Mouse (Mus musculus): ENCODE data around the gene Xpnpep3. TPM values are rescaled to one million over a fixed set of nuclear protein-coding genes. Genes with fewer than 3 reads are reported as not detected.

The Xpnpep3 gene
- polyA plus RNA-seq, 1 experiment, result 0.21 TPM

DNA sequence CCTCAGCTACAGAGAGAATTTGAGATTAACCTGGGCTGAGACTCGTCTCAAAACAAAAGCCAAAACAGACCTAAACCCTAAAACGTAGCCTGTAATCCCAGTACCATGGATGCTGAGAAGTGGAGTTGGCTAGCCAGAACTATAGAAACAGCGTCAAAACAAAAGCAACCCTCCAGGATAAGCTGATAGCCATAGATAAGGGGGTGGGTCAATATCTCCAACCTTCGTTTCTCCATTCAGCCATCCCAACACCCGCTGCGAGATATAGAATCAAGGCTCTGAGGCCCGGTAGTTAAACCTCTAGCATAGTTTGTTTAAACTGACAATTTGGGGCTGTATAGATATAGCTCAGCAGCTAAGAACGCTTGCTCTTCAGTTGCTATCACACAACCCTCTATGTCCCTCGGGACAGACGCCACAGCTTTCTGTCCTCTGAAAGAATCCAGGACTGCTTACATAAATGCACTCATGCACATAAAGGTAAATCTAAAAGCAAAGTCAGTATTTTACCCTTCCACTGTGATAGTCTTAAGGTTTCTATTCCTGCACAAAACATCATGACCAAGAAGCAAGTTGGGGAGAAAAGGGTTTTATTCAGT lies 38.4 kb upstream of the Xpnpep3 start:
- H3K4me3 ChIP-seq (replicated peaks), result peak overlapping the region; percentile 96
- H3K36me3 ChIP-seq (replicated peaks; ENCODE audit: low read length), result peaks cover 42% of the 10 kb centered on the region
- TF ChIP-seq GATA1 (IDR thresholded peaks at IDR 0.05; ENCODE audit: borderline replicate concordance, low read length), result no peak
- TF ChIP-seq FLI1 (IDR thresholded peaks at IDR 0.05; ENCODE audit: low read length), result no peak

DNA sequence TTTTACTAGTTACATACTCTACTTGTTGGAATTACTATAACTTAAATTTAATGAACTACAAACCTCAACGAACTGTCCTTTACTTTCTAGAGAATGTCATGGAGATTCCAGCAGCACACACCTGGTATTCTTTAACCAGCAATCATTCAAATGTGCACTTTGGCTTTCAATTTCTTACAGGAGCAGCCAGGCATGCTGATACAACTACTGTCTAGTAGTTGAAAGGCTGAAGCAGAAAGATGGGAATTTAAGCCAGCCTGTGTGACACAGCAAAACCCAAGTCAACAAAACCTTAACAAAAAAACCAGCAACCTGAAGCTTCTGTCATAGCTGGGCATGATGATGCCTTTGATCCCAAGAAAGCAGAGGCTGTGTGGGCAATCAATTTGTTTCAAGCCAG lies 37.4 kb upstream of the Xpnpep3 start:
- TF ChIP-seq FLI1 (IDR thresholded peaks at IDR 0.05; ENCODE audit: low read length) (no peak), GATA1 (IDR thresholded peaks at IDR 0.05; ENCODE audit: borderline replicate concordance, low read length) (no peak)
- no peak overlapping the region for H3K4me3 ChIP-seq (replicated peaks)
- no peaks in the 10 kb centered on the region for H3K9me3 ChIP-seq
- H3K4me1 ChIP-seq, result peaks cover 58% of the 10 kb centered on the region
- H3K27me3 ChIP-seq (replicated peaks), result no peaks in the 10 kb centered on the region
- H3K36me3 ChIP-seq (replicated peaks; ENCODE audit: low read length), result peaks cover 52% of the 10 kb centered on the region

More for the DNA sequence above, 38.4 kb upstream of the Xpnpep3 start:
- Histone ChIP-seq H3K27me3 (replicated peaks) (no peaks in the 10 kb centered on the region), H3K9me3 (no peaks in the 10 kb centered on the region), H3K4me1 (peaks cover 59% of the 10 kb centered on the region)

DNA sequence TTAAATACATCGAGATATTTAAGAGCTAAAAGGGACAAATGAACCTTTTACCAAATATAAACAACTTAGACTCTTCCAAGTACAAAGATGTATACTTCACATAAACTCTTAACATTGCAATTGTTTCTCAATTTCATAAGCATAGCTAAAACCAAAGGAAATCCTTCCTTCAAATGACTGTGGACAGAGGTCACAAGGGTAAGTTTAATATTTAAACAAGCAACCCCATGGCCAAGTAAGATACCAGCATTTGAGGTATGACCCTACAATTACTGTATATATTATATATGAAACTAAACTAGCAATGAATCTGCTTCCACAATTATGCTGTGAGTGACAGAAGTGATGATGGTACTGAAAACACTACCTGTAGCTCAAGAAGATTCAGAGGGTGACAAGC lies 35.7 kb upstream of the Xpnpep3 start:
- Histone ChIP-seq H3K36me3 (replicated peaks; ENCODE audit: low read length) (peaks cover 66% of the 10 kb centered on the region), H3K4me1 (peaks cover 41% of the 10 kb centered on the region), H3K9me3 (no peaks in the 10 kb centered on the region), H3K4me3 (replicated peaks) (no peak overlapping the region), H3K27me3 (replicated peaks) (no peaks in the 10 kb centered on the region)
- TF ChIP-seq GATA1 (IDR thresholded peaks at IDR 0.05; ENCODE audit: borderline replicate concordance, low read length) (no peak), FLI1 (IDR thresholded peaks at IDR 0.05; ENCODE audit: low read length) (no peak)

DNA sequence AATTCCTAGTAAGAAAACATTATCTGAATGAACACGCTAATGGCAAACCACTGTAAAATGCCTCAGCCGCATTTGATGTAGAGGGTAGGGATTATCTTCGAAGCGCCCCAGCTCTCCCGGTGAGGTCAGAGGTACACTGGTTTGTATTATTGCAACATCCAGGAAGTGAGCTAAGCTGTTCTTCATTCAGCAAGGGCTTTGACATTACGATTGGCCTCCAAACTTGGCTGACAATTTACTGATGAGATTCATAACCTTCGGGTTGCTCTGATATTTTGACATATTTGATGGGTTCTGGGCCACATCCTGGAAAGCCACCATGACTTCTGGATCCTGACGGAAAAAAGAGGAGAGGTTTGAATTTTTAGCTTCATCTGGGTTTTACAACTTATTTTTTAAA lies 34.7 kb upstream of the Xpnpep3 start:
- Histone ChIP-seq H3K4me1 (peaks cover 31% of the 10 kb centered on the region), H3K4me3 (replicated peaks) (no peak overlapping the region), H3K36me3 (replicated peaks; ENCODE audit: low read length) (peaks cover 76% of the 10 kb centered on the region), H3K9me3 (no peaks in the 10 kb centered on the region), H3K27me3 (replicated peaks) (no peaks in the 10 kb centered on the region)
- TF ChIP-seq FLI1 (IDR thresholded peaks at IDR 0.05; ENCODE audit: low read length) (no peak), GATA1 (IDR thresholded peaks at IDR 0.05; ENCODE audit: borderline replicate concordance, low read length) (no peak)

DNA sequence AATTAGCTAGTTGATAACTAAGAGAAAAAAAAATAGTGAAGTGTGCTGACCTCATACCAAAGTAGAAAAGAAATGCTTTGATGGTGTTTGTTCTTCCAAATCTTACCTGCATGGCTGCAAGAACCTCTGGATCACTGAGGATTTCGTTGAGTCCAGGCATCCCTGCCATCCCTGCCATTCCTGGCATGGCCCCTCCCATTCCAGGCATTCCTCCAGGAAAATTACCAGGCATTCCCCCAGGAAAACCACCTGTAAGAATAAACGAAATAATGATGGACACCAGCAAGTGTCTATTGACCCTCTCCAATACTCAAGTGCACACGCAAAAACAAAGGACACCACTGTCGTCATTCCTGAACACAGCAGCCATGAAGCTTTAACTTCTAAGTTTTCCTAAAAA lies 33.7 kb upstream of the Xpnpep3 start:
- TF ChIP-seq GATA1 (IDR thresholded peaks at IDR 0.05; ENCODE audit: borderline replicate concordance, low read length), result no peak
- TF ChIP-seq FLI1 (IDR thresholded peaks at IDR 0.05; ENCODE audit: low read length), result no peak
- H3K4me3 ChIP-seq (replicated peaks), result no peak overlapping the region
- peaks cover 23% of the 10 kb centered on the region for H3K4me1 ChIP-seq
- no peaks in the 10 kb centered on the region for H3K27me3 ChIP-seq (replicated peaks)
- H3K36me3 ChIP-seq (replicated peaks; ENCODE audit: low read length), result peaks cover 85% of the 10 kb centered on the region
- no peaks in the 10 kb centered on the region for H3K9me3 ChIP-seq

DNA sequence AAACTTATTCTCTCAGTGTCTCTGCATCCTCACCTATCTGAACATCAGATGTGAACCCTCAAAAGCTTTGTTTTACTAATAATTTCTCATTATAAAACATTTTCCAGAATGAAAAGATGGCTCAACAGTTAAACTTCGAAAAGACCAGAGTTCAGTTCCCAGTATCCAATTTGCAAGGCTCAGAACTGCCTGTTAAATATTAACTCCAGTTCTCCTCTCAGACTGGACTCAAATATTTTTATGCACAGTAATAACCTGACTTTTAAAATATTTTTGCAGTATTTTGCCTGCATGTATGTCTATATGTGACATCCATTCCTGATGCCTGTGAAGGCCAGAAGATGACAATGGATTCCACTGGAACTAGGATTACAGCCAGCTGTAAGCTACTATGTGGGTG lies 31.3 kb upstream of the Xpnpep3 start:
- TF ChIP-seq GATA1 (IDR thresholded peaks at IDR 0.05; ENCODE audit: borderline replicate concordance, low read length), result no peak
- TF ChIP-seq FLI1 (IDR thresholded peaks at IDR 0.05; ENCODE audit: low read length), result no peak
- Histone ChIP-seq H3K4me3 (replicated peaks) (no peak overlapping the region), H3K4me1 (peaks cover 3% of the 10 kb centered on the region; the same call in 1 of the 2 replicates), H3K9me3 (no peaks in the 10 kb centered on the region), H3K27me3 (replicated peaks) (no peaks in the 10 kb centered on the region), H3K36me3 (replicated peaks; ENCODE audit: low read length) (peaks cover 99% of the 10 kb centered on the region)

DNA sequence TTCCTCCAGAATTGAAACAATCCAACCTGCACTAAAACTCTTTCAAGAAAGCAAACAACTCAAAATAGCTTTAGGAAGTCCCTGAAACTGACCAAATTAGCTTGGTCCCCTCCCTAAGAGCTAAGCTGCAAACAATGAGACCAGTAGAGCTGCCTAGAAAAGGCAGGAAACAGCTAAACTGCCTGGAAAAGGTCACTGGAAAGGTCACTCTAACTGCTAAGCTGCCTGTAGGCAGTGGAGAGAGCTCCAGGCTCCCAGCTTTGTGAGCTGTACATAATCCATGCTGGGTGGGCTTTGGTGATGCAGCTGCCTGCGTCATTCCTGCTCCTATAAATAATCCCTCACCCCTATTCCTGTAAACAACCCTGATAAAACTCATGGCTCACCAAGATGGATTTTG lies 29.6 kb upstream of the Xpnpep3 start:
- Histone ChIP-seq H3K27me3 (replicated peaks) (no peaks in the 10 kb centered on the region), H3K9me3 (no peaks in the 10 kb centered on the region), H3K36me3 (replicated peaks; ENCODE audit: low read length) (peaks cover 95% of the 10 kb centered on the region), H3K4me1 (peaks cover under 1% of the 10 kb centered on the region; the same call in 1 of the 2 replicates), H3K4me3 (replicated peaks) (no peak overlapping the region)
- no peak for TF ChIP-seq FLI1 (IDR thresholded peaks at IDR 0.05; ENCODE audit: low read length)
- no peak for TF ChIP-seq GATA1 (IDR thresholded peaks at IDR 0.05; ENCODE audit: borderline replicate concordance, low read length)

DNA sequence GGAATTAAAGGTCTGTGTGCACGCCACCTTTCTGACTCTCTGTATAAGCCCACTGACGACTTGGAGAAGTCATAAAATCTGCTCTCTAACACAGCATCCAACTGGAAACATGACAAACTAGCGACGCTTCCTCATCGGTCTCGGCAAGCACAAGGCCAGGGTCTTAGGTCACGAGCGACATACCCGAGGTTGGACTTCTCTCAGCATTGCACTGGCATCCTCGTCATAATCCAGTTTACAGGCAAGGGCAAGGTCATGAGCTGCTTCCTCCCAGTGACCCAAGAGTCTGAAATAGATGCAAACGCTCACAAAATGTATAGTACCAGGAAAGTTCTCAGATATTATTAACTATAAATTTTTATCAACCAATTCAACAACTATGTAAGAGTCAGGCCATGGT lies 25.3 kb upstream of the Xpnpep3 start:
- no peaks in the 10 kb centered on the region for H3K4me1 ChIP-seq
- peaks cover 90% of the 10 kb centered on the region for H3K36me3 ChIP-seq (replicated peaks; ENCODE audit: low read length)

DNA sequence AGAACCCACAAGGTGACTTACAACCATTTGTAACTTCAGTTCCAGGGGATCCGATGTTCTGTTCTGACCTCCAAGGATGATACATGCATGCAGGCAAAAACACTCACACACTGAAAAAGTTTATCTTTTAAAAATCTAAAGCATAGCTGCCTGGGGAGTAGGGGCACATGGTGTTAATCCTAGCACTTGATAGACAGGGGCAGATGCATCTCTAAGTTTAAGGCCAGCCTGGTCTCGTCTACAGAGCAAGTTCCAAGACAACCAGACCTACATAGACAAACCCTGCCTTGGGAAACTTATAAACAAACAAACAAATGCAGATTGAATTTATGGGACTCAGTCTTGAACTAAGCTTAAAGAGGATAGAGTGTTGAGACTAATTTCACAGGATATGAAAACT lies 21.1 kb upstream of the Xpnpep3 start:
- TF ChIP-seq FLI1 (IDR thresholded peaks at IDR 0.05; ENCODE audit: low read length), result no peak
- TF ChIP-seq GATA1 (IDR thresholded peaks at IDR 0.05; ENCODE audit: borderline replicate concordance, low read length), result no peak
- Histone ChIP-seq H3K9me3 (no peaks in the 10 kb centered on the region), H3K4me1 (no peaks in the 10 kb centered on the region), H3K27me3 (replicated peaks) (no peaks in the 10 kb centered on the region), H3K36me3 (replicated peaks; ENCODE audit: low read length) (peaks cover 86% of the 10 kb centered on the region), H3K4me3 (replicated peaks) (no peak overlapping the region)

More for the DNA sequence above, 25.3 kb upstream of the Xpnpep3 start:
- Histone ChIP-seq H3K9me3 (no peaks in the 10 kb centered on the region), H3K4me3 (replicated peaks) (no peak overlapping the region), H3K27me3 (replicated peaks) (no peaks in the 10 kb centered on the region)
- no peak for TF ChIP-seq GATA1 (IDR thresholded peaks at IDR 0.05; ENCODE audit: borderline replicate concordance, low read length)
- TF ChIP-seq FLI1 (IDR thresholded peaks at IDR 0.05; ENCODE audit: low read length), result no peak

DNA sequence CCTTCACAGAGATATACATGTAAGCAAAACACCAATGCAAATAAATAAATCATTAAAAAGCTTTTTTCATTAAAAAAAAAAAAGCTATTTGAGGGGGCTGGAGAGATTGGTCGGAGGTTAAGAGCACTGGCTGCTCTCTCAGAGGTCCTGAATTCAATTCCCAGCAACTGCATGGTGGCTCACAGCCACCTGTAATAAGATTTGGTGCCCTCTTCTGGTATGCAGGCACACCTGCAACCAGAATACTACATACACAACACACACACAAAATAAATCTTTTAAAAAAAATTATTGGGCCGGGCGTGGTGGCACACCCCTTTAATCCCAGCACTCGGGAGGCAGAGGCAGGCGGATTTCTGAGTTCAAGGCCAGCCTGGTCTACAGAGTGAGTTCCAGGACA lies 13.6 kb upstream of the Xpnpep3 start:
- no peak overlapping the region for H3K4me3 ChIP-seq (replicated peaks)
- H3K36me3 ChIP-seq (replicated peaks; ENCODE audit: low read length), result peaks cover 91% of the 10 kb centered on the region
- H3K4me1 ChIP-seq, result no peaks in the 10 kb centered on the region
- no peaks in the 10 kb centered on the region for H3K27me3 ChIP-seq (replicated peaks)
- TF ChIP-seq FLI1 (IDR thresholded peaks at IDR 0.05; ENCODE audit: low read length) (no peak), GATA1 (IDR thresholded peaks at IDR 0.05; ENCODE audit: borderline replicate concordance, low read length) (no peak)
- H3K9me3 ChIP-seq, result no peaks in the 10 kb centered on the region

All from megakaryocyte, embryonic 14.5 days (primary cell).